Mouse (Mus musculus): Measurements from ENCODE around the gene Fam118a.
A peak's percentile ranks its signal among the peaks of the same experiment; 100 is the strongest.
"Not testable (repeated sequence)": the region's sequence is repeated elsewhere in the genome, so short reads cannot be mapped to it uniquely, and the experiment has no call there.

The Fam118a gene

DNA sequence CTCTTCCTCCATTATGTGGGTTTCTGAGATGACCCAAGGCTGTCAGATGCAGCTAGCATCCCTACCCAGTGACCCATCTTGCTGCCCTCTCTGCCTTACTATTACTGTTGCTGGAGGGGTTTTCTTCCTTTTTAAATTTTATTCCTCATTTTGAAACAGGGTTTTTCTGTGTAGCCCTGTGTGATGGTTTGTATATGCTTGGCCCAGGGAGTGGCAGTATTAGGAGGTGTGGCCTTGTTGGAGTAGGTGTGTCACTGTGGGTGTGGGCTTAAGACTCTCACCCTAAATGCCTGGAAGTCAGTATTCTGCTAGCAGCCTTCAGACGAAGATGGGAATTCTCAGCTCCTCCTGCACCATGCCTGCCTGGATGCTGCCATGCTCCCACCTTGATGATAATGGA is at the start of gene Fam118a:
Gene Fam118a, plus strand, starts transcription at position 301 of the 400 bp plus-strand sequence.
- not testable (repeated sequence) for DNase-seq (ENCODE audit: low spot score)

DNA sequence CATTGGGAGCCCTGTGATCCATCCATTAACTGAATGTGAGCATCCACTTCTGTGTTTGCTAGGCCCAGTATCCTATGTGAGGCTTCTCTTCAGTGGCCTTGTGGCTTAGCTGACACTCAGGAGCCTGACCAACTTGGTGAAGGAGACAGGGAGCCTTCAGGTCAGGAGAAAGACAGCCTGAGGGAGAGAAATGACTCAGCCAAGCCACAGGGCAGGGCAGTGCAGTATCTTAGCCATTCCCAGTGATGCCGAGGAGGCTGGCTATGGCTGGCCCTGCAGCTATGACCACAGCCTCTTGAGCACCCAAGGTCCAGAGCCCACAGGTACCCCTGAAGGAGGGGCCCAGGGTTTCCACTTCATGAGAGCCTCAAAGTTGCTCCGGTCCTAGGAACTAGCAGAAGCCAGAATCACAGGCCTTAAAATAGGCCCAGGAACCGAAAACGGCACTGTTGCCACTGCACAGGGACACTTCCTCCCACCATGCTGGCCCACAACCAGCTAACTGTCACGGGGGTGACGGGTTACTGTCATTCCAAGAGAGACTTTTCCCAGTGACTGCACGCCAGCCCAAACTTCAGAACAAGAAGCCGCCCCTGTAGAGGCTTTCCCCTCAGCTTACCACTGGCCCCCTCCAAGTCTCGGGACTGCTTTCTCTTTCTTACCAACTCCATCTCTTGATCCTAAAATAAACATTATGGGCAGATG is 47.0 kb upstream of the Fam118a start:
- no peak for DNase-seq (ENCODE audit: low spot score)

GRCm38 (mm10) chr15:84982888-84983287 is 45.9 kb upstream of the Fam118a start:
- DNase-seq (ENCODE audit: low spot score): no peak

GRCm38 (mm10) chr15:84983721-84984120 is 45.0 kb upstream of the Fam118a start:
- no peak for DNase-seq (ENCODE audit: low spot score)

- no peak for DNase-seq (ENCODE audit: low spot score)
Observed at GRCm38 (mm10) chr15:84985516-84986160, 43.1 kb upstream of the Fam118a start.

DNA sequence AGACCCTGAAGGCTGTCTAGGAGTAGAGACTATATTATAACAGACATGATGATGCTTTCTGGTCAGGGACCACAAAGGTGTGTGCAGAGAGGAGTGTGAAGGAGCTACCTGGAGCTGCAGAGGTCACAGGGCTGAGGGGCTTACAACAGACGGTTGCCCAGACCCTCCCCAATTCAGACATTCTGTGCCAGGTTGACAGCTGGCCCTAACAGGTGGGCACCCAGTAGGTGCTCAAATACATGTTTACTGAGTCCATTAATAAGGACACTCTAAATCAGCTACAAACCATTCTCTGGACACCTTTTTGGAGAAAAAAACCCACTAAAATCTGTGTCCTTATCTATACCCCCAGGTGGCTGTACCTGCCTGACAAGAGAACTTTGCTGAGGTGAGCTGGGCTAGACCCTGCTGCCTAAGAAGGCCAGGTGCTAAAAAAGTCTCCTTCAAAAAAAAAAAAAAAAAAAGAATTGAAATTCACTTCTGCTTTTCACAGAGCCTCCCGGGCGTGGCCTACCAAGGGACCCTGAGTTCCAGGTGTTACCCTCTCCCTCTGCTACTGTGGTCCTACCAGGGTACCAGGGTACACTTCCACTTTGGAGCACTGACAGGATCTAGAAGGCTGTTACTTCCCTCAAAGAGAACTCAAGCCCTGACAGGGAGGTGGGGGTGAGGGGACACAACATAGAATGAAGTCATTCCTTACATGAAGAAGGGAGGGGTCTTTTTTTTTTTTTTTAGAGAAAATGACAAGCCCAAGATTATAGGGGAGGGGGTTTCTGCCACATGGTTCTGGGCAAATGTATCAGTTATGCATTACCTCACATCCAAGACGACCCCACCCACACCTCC is 42.4 kb upstream of the Fam118a start:
- no peak for DNase-seq (ENCODE audit: low spot score)

DNA sequence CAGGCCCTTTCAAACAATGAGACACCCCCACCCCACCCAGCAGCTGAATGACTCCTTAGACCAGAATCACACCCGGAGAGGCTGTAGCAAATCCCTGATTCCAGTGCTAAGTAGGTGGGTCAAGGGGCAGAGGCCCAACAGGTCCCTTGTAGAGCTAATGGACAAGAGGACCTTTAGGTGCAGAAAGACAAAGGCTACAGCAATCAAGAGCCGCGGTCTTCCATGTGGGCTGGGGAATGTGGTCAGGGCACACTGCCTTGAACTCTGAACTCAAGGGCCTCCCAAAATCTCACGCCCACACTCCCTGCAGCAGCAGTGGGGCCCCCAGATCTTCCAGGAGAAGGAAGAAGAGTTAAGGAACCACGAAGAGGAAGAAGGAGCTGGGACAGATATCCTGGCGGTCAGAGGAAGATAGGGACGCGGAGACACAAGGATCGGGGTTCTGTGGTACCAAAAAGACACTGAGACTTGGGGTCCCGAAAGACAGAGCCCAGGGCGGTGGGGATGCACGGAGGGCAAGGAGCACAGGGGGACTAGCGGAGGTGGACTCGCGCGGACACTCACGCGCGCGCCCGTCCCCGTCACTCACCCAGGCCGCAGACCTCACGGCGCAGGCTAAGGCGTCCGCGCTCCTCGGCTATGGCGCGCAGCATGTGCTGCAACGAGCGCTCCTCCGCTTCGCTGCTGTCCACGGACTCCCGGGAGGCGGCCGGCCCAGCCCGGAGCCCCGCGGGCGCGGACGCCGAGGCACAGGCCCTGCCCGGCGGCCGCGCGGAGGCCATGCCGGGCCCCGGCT is 41.5 kb upstream of the Fam118a start:
- DNase-seq (ENCODE audit: low spot score): peak; percentile 59

GRCm38 (mm10) chr15:84987874-84988825 is 40.6 kb upstream of the Fam118a start, which contains the start of gene 5031439G07Rik:
TSS of gene 5031439G07Rik (minus strand) at chr15:84988551.
- DNase-seq (ENCODE audit: low spot score): peak; percentile 98

- no peak for DNase-seq (ENCODE audit: low spot score)
Observed at GRCm38 (mm10) chr15:84989098-84989497, 39.6 kb upstream of the Fam118a start.

DNA sequence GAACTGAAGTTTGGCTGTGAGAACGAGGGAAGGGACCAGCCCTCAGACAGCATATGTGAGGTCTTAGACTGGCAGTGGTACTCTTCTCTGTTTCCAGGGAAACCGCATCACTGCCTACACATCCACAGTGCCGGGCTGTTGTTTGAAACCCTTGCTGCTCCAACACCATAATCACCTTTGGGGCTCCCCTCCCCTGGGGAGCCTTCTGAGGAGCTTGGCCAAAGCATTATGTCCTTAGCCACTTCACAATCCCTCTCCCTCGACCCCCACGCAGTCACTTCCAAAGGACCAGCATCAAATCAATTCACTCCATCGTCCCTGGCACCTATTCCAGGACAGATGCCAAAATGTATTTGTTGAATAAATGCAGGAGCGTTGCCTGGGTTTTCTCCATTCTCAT is 39.0 kb upstream of the Fam118a start:
- no peak for DNase-seq (ENCODE audit: low spot score)

DNA sequence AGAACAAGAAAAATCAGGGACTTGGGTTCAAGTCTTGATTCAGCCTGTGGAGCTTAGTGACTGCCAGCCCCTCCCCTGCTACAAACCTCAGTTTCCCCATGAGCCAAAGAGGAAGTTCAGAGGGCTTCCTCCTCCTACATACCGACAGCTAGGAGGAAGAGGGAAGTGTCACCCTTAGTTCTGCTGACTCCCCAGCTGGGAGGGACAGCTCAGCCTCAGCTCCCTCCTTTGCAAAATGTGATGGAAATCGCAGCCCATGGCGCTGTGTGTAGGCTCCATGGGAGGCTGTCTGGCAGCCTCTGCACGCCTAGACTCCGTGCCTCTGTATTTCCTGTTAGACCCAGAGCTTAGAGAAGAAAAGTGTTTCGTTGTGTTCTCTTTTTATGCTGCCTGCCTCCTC is 34.2 kb upstream of the Fam118a start:
- DNase-seq (ENCODE audit: low spot score): no peak

DNA sequence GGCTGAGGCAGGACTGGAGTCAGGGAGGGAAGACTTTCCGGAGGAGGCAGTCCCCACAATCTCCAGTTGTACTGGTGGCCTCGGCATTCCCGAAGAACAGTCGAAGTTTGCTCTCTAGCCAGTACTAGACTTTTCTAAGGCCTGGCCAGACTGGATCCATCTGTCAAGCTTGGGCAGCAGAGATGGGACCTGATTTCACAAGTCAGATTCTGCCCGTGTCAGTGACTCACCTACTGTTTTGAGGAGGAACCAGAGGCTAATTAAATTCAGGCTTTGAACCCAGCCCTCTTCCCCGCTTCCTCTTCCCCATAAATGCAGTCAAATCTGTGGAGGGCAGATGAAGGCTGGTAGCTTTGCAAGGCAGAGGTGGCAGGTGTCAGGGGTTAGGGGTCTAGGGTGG is 33.7 kb upstream of the Fam118a start:
- no peak for DNase-seq (ENCODE audit: low spot score)

- DNase-seq (ENCODE audit: low spot score): peak; percentile 79
Observed at GRCm38 (mm10) chr15:84995967-84996366, 32.8 kb upstream of the Fam118a start.

GRCm38 (mm10) chr15:84997768-84998454 is 30.8 kb upstream of the Fam118a start:
- DNase-seq (ENCODE audit: low spot score): no peak

- DNase-seq (ENCODE audit: low spot score): no peak
Observed at GRCm38 (mm10) chr15:84999911-85000310, 28.8 kb upstream of the Fam118a start.

DNA sequence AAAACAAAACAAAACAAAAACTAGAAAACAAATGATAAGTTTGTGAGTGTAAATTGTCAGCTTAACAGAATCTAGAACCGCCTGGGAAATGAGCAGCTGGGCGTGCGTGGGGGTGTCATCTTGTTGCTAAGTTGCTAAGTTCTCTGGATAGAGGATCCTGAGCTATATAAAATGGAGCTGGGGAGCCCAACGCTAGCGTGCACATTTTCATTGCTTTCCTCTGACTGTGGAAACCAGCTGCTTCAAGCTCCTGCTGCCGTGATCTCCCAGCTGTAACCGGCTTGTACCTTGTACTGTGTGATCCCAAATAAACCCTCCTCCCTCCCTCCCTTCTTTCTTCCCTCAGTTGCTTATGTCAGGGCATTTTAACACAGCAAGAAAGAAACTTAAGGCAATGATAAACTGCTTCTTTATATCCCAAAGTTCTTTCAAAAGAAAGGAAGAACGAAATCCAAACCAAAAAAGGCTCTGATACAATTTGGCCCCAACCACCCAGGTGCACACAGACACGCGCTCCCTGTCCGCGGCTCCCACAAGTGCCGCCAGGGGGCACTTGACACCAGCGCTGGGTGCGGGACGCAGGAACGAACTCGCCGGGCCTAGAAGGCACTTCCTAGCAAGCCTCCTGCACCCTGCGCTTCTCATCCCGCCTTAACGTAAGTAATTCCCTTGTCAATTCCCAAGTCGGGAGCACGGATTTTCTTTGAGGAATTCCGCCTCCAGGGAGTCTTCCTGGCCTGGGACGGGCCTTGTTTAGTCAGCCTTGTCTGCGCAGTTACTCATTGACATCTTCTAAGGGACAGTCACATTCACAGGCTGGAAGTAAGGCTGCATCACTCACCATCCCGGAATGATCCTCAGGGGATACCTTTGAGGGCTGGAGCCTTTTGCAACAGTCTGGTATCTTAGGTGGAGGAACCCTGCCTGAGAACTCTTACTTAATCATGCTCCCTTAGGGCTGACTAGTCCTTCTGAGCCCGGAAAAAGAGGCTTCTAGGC is 27.5 kb upstream of the Fam118a start:
- peak; percentile 89 for DNase-seq (ENCODE audit: low spot score)

DNA sequence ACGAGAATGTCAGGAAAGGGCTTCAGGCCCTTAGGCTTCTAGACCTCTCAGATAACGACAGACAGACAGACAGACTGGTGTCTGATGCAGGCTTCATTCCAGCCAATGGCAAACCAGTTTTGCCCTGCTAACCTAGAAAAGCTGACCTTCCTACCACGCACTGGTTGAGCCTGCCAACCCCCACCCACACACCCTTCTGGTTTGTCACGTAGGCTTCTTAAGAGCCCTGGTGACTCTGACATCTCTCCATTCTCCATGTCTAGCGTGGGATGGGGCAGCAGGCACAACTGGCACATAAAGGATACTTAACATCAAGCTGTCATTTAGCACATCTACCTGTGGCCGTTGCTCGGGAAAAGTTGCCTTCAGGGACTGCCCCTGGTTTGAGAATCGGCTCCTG is 19.1 kb upstream of the Fam118a start:
- DNase-seq (ENCODE audit: low spot score): no peak

DNA sequence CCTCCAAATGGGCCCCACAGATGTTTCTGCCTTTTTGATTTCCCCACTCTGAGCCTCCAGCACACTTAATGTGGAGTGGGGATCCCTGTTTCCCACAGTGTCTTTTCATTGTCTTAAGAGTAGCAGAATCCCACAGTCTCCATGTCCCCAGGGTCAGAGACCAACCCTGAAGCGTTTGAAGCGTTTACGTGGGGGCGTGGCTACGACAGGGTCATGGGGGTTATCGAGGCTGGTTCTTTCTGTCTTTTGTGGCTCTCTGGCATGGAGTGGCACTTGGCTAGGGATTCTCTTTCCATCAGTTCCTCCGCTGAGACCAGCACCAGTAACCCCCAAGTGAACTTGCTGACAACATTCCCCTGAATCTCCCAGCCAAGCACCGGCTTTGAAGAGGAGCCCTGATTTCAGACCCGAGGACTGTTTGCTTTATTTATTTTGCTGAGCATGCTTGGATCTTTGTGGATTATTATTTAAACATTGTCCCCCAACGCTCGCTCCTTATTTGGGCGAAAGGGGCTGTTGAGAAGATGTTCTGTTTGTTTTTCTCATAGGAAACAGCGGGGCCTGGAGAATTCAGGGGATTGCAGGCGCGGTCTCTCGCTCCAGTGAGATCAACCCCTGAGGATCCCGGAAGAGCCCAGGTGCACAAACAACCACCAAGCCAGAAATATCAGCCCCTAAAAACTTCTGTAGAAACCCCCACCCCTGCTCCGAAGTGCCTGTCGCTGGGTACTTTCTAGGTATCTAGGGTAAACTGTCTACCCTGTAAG is 16.7 kb upstream of the Fam118a start:
- peak; percentile 27 for DNase-seq (ENCODE audit: low spot score)
